Mouse (Mus musculus) cerebral cortex, adult 2 months (tissue): Measurements from ENCODE around the gene Nox1.

Source experiments
- WGBS: fragments of 180-500 bp; shearing (Covaris S2); methylation state at CpG from one replicate; pipeline ENCODE4 v1.1.7; 2018; 5-methylcytosine and 5-hydroxymethylcytosine counted together

Gene Nox1

GRCm38 (mm10) chrX:134221856-134222255, at the start of gene Nox1:
Nox1 (minus strand) TSS chrX:134221956.
- WGBS, result 74% methylated on average over 4 of the region's 4 CpGs

DNA sequence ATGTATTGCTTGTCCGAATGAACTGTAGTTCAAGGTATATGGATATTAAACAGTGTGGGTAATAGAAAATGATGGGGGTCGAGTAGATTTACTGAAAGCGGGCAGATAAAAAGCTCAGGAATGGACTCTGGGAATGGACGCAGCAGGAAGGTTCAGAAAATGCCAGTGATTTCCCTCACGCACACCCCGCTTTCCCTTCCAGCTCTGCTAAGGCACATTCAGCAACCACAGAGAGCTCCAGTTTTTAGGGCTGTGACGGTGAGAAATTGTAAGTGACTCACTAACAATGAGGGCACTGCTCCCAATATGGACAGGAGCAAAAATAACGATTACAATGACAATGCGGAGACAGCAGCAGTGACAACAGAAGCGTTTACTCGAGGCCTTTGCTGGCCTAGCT, 40.4 kb upstream of the Nox1 start:
- 81% methylated on average over 11 of the region's 11 CpGs for WGBS

DNA sequence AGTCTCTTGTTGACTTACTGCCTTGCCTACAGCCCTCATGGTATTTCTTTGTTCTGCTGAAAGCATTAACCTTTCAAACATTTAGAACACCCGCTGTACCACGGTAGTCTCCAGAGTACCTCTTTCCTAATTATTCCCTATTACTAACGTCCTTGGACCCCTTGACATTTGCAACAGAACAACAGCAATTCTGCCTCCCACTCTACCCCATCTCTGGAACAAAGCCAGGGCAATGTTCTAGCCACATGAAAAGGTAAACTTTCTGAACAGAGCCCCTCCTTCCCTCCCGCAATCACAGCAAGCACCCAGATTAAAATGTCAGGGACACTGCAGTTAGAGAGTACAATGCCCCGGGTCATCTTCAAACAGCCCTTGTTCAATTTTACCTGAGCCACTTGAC, 39.4 kb upstream of the Nox1 start:
- WGBS, result 72% methylated on average over 5 of the region's 5 CpGs

DNA sequence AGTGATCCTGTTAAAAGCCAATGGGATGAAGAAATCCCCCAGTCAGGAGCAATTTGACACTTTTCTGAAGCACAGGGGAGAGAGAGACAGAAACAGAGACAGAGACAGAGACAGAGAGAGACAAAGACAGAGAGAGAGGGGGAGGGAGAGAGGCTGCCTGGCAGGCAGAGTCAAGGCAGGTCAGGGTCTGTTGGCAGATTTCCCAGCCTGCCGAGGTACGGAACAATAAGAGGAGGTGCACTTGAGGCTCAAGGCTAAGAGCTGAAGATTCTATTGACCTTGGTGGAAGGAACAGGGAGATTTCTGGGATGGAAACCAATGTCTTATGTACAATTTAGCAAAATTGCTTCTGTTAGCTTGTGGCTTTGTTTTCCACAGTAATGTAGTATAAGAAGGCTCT, 26.4 kb upstream of the Nox1 start:
- 45% methylated on average over 2 of the region's 2 CpGs for WGBS

DNA sequence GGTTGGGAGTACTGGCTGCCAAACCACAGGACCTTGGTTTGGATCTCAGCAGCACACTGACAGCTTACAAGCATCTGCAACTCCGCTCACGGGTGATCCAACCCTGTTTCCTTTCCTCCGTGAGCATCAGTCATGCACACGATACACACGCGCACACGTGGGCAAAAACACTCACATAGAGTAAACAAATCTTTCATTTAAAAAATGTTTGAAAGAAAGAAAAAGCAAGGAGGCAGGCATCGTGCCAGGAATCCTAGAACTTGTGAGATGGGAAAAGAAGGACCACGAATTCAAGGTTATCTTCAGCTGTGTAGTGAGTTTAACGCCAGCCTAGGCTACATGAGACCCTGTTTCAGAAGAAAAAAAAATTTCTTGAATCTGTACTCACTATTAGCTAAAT, 24.2 kb upstream of the Nox1 start:
- WGBS, result 82% methylated on average over 10 of the region's 10 CpGs

DNA sequence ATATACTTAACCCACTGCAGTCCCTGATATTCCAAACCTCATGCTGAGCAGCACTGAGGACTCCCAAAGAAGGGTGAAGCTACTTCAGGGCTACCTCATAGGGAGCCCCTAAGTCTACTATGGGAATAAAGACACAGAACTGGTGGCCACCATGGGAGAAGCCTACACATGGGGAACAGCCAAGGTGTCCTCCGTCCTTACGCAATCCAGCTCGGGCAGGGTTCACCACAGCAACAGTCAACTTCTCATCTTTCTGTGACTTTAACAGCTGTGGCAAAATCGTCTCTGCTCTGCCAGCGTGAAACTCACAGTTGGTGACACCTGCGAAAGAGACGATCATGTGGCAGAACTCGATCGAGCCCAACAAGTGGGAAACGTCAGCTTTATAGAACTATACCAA, 16.5 kb upstream of the Nox1 start:
- WGBS, result 92% methylated on average over 10 of the region's 10 CpGs

GRCm38 (mm10) chrX:134233048-134233447, 11.3 kb upstream of the Nox1 start:
- 100% methylated on average over 1 of the region's 1 CpGs for WGBS

DNA sequence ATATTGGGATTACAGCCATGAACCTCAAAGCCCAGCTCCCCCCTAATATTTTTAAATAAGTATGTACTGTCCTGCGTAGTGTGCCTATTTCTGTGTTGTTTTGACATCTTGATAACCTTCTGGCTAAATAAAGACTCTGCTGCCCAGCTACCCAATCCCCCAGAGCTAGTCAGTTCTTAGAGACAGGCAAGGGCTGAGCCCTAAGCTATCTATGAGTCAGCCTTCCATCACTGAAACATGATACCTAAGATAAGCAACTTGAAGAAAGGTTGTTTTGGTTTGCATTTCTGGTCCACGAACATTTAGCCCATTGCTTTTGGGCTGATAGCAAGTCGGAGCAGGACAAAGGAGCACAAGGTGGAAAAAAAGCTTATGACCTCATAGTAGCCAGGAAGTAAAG, 1.1 kb downstream of the Nox1 start:
- WGBS, result 75% methylated on average over 3 of the region's 3 CpGs

- 71% methylated on average over 4 of the region's 4 CpGs for WGBS
These were observed 3.6 kb downstream of the Nox1 start for GRCm38 (mm10) chrX:134218161-134218560.

- WGBS, result 57% methylated on average over 7 of the region's 7 CpGs
These were observed 10.6 kb downstream of the Nox1 start for GRCm38 (mm10) chrX:134211151-134211642.

GRCm38 (mm10) chrX:134208491-134208890, 13.3 kb downstream of the Nox1 start:
- 97% methylated on average over 2 of the region's 2 CpGs for WGBS

GRCm38 (mm10) chrX:134187201-134187600, 34.6 kb downstream of the Nox1 start, which contains the start of gene Arl13a:
Arl13a (plus strand) TSS chrX:134187501.
- 96% methylated on average over 9 of the region's 9 CpGs for WGBS

GRCm38 (mm10) chrX:134174699-134175098, 47.1 kb downstream of the Nox1 start:
- 100% methylated on average over 1 of the region's 1 CpGs for WGBS

- 93% methylated on average over 1 of the region's 1 CpGs for WGBS
These were observed 51.2 kb downstream of the Nox1 start for GRCm38 (mm10) chrX:134170584-134170983.

GRCm38 (mm10) chrX:134163484-134163883, 58.3 kb downstream of the Nox1 start:
- WGBS, result 55% methylated on average over 4 of the region's 4 CpGs

DNA sequence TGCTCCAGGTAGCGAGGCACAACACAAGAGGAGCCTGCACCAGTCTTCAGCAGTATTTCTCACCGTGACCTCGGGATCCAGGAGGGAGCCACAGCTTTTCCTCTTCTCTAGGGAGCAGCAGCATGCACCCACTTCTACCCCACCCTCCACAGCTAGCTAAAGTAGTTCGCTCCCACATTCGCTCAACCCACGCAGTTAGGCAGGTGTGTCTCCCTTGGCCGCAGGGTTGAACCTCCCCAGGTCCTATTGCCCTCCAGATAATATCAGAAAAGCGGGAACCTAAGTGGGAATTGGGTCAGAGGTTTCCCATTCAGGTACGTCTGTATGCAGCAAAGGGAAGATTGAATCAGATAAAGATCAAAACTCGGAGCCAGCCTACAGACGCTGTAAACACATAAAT, 58.9 kb downstream of the Nox1 start:
- WGBS, result 7% methylated on average over 11 of the region's 11 CpGs

DNA sequence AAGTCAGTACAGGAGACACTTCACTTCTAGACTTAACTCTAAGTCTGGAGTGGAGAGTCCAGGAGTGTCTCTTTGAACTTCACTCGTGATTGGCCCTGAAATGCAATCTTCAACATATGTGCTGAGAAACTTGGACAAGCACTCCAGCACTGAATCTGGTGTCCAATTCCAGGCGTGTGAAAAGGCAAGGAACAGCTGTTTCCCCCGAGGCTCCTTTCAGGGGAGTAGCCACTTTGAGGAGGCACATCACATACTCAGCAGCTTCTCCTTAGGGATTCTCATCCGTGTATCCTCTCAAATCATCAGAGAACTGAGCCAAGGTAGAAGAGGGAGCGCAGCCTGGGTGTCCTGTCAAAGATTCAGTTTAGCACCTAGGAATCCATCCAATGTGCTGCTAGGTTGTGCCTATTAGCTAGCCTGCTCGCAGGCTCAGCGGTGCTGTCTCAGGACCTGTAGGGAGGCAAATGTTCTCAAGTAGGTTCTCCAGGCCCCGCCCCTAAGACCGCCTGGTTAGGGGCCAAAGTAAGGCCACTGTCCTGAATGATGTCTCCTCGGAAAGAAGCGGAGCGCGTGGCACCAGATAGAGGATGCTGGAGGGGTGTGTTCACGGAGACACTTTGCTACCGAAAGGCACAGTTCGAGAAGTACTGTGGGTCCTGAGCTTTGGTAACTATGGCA, 59.6 kb downstream of the Nox1 start, which contains the start of gene Xkrx:
Gene Xkrx, minus strand, starts transcription at position 34 of the 678 bp plus-strand sequence.
- WGBS, result 23% methylated on average over 16 of the region's 16 CpGs

DNA sequence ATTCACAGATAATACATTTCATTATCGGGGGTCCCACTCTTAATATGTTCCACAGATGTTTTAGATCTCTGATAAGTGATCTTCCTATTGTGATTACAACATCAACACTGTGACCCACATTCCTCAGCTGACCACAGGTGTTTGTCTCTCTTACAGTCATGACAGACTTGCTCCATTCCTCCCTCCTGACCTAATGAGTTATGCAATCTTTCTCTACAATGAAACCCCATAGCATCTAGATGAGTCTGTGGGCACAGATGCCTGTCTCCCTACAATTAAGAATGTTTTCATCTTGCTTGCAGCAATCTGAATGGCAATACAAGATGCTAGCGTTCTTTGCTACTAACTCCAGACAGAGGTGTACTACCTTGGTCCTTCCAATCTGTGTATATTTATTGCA, 61.3 kb downstream of the Nox1 start:
- WGBS, result 94% methylated on average over 2 of the region's 2 CpGs

DNA sequence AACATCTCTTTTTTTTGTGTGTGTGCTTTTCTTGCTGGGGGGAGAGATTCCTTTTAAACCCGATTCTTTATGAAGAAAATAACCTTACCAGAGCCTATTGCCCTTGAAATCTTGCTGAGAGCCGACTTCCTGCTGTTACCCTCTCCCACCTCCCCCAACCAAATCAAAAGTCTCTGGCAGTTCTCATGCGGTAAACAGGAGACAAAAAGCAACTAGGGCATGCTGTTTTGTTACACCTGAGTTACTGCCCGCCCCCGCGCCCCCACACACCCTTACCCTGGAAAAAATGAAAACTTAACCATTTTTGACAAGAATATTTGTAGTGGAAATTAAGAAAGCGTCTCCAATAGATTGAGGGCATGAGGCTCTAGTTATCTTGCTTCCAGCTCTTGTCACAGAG, 63.6 kb downstream of the Nox1 start:
- 51% methylated on average over 7 of the region's 7 CpGs for WGBS

GRCm38 (mm10) chrX:134141986-134142385, 79.8 kb downstream of the Nox1 start:
- 82% methylated on average over 4 of the region's 4 CpGs for WGBS

GRCm38 (mm10) chrX:134141551-134141950, 80.2 kb downstream of the Nox1 start:
- WGBS, result 45% methylated on average over 1 of the region's 1 CpGs

GRCm38 (mm10) chrX:134140024-134140423, 81.7 kb downstream of the Nox1 start:
- WGBS, result 54% methylated on average over 6 of the region's 6 CpGs

DNA sequence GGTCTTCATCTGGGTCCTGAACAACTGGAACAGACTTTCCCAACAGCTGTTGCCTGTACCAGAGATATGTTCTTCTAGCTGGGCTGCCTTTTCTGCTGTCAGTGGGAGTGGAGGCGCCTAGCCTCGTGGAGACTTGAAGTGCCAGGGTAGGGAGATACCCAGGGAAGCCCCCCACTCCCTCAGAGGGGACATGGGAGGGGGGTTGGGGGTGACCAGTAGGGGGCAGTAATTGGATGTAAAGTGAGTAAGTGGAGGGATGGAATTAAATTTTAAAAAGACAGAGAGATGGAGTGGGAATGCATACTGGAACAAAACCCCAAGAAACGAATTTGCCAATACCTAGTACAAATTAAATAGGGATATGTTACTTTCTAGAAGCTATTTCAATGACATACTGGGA, 87.9 kb downstream of the Nox1 start:
- 65% methylated on average over 3 of the region's 3 CpGs for WGBS

- 21% methylated on average over 5 of the region's 5 CpGs for WGBS
These were observed 89.5 kb downstream of the Nox1 start for GRCm38 (mm10) chrX:134132295-134132694.
